Mouse (Mus musculus): Measurements from ENCODE around the gene Lce1a1. TPM values are rescaled to one million over a fixed set of nuclear protein-coding genes. Genes with fewer than 3 reads are reported as not detected.
A peak's percentile ranks its signal among the peaks of the same experiment; 100 is the strongest.

Lce1a1 gene
- polyA plus RNA-seq, 1 experiment: not detected

DNA sequence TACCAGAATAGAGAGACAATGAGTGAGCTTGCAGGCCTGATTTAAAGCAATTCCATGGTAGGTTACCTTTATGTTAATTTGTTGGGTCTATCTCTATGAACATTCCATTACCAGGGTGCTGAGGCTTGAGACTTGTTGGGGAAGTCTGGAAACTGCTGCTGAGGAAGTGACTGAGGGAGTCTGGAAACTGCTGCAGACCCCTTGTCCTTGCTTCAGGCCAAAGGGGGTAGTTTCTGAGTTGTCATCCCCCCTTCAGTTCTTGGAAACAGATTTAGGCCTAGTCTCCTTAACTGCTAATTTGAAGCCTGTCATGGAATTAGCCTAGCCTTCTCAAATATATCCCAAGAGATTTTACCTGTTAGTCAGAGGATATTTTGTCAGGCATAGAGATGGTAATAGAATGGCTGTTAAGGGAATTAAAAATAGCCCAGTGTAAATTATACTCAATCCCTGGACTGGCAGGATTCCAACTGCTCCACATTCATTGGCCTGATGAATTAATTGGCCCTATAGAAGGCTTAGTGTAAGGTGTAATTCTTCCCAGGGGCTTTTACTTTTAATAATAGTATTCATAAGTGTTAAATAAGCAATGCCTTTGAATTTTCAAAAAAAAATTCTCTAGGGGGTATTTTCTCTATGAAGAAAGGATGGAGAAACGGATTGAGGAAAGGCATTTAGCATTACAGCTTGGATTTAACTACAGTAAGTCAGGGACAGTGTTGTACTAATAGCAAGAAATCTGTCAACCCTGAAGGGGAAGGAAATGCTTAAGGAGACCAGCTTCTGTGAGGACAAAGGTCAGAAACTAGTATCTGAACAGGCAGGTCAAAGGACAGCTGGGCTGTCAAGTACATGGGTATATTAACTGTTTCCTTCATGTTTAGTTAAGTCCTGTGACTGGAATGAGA lies 10.1 kb downstream of the Lce1a1 start:
- Histone ChIP-seq H3K4me1 (ENCODE audit: control insufficient read depth, insufficient read depth, low read length) (no peaks in the 10 kb centered on the region), H3K27ac (ENCODE audit: insufficient read depth, low read length) (no peak overlapping the region), H3K4me3 (ENCODE audit: insufficient read depth, low read length) (no peak overlapping the region)
- no peak for TF ChIP-seq CTCF (IDR thresholded peaks at IDR 0.05; ENCODE audit: borderline replicate concordance, insufficient read depth, low read length)
- TF ChIP-seq POLR2A (IDR thresholded peaks at IDR 0.05; ENCODE audit: low read depth, low read length): no peak

DNA sequence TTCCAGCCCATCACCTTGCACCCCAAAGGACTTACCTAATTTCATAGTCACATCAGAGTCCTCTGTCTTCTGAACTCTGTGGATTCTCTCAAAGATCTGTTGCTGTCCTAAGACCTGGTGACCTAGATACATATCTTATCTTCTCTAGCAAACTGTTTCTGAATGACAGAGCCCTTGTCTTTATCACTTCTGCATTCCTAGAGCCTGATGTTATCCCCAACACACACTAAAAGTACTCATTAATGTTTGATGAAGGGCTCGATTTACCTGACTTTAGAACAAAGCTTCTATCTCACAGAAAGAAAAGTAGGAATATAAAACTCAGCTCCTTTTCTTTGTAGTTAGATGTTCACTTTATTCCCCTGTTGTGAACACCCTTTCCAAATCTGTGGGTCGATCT lies 26.5 kb downstream of the Lce1a1 start, which contains the start of gene Lce6a:
TSS of gene Lce6a (minus strand) at position 101 of the 400 bp plus-strand sequence.
- H3K4me1 ChIP-seq (ENCODE audit: control insufficient read depth, insufficient read depth, low read length): no peaks in the 10 kb centered on the region
- H3K4me3 ChIP-seq (ENCODE audit: insufficient read depth, low read length): no peak within 1 kb of the TSS
- no peak for TF ChIP-seq POLR2A (IDR thresholded peaks at IDR 0.05; ENCODE audit: low read depth, low read length)
- no peak for TF ChIP-seq CTCF (IDR thresholded peaks at IDR 0.05; ENCODE audit: borderline replicate concordance, insufficient read depth, low read length)
- no peak within 1 kb of the TSS for H3K27ac ChIP-seq (ENCODE audit: insufficient read depth, low read length)

DNA sequence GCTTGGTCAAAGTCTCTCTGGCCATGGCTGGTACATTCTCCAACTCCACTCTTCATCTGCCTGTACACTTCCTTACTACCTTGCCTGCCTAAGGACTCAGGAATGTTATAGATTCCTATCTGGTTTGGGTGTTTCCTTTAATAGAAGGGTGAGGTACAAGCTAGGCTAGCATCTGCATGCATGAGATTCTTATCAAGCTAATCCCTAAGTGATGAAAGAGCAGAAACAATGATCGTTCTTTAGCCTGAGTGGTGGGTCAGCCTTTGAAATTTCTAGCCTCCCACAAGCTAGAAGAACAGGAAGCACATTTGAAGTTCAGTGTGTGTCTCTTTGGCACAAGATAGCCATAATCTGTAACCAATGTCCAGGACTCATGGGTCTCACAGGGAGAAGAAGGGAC lies 38.3 kb downstream of the Lce1a1 start:
- TF ChIP-seq POLR2A (IDR thresholded peaks at IDR 0.05; ENCODE audit: low read depth, low read length): no peak
- Histone ChIP-seq H3K27ac (ENCODE audit: insufficient read depth, low read length) (peak overlapping the region; percentile 18; the same call in 1 of the 2 replicates), H3K4me3 (ENCODE audit: insufficient read depth, low read length) (no peak overlapping the region), H3K4me1 (ENCODE audit: control insufficient read depth, insufficient read depth, low read length) (no peaks in the 10 kb centered on the region; the same call in 1 of the 2 replicates)

DNA sequence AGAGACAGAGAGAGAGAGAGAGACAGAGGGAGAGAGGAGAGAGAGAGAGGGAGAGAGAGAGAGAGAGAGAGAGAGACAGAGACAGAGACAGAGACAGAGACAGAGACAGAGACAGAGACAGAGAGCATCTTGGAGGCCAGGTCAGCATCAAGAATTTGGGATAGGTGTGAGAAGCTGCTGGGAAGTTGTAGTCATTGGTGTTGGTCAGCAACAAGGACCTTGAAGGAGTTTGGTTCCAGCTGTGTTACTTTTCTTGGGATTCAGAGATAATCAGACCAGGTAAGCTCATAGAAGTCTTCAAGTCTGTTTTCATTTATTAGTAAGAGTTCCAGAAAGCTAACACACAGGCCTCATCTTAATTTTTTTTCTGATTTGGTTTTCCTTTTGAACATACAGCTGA lies 40.7 kb downstream of the Lce1a1 start, which contains the start of gene 2210017I01Rik:
TSS of gene 2210017I01Rik (minus strand) at position 101 of the 400 bp plus-strand sequence.
- Histone ChIP-seq H3K27ac (ENCODE audit: insufficient read depth, low read length) (no peak within 1 kb of the TSS), H3K4me3 (ENCODE audit: insufficient read depth, low read length) (no peak within 1 kb of the TSS), H3K4me1 (ENCODE audit: control insufficient read depth, insufficient read depth, low read length) (no peaks in the 10 kb centered on the region; the same call in 1 of the 2 replicates)
- TF ChIP-seq CTCF (IDR thresholded peaks at IDR 0.05; ENCODE audit: borderline replicate concordance, insufficient read depth, low read length) (no peak), POLR2A (IDR thresholded peaks at IDR 0.05; ENCODE audit: low read depth, low read length) (no peak)

DNA sequence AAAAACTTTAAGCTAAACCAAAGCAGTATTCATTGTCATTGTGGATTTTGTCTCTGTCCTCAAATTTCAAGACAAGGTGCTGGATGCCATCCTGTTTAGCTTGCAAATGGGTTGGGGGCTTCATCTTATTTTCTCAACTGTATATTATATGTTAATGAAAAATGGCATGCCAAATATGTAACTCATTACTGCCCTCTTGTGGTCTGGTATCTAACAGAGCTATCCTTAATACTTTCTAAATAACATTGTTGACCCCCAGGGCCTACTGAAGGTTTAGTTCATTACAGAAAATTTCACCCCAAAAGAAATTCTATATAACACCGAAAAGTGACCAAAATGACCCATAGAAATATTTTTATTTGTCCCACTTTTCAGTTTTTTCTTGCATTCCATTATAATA lies 45.9 kb downstream of the Lce1a1 start:
- Histone ChIP-seq H3K4me3 (ENCODE audit: insufficient read depth, low read length) (no peak overlapping the region), H3K27ac (ENCODE audit: insufficient read depth, low read length) (no peak overlapping the region), H3K4me1 (ENCODE audit: control insufficient read depth, insufficient read depth, low read length) (no peaks in the 10 kb centered on the region)
- TF ChIP-seq POLR2A (IDR thresholded peaks at IDR 0.05; ENCODE audit: low read depth, low read length) (no peak), CTCF (IDR thresholded peaks at IDR 0.05; ENCODE audit: borderline replicate concordance, insufficient read depth, low read length) (no peak)

DNA sequence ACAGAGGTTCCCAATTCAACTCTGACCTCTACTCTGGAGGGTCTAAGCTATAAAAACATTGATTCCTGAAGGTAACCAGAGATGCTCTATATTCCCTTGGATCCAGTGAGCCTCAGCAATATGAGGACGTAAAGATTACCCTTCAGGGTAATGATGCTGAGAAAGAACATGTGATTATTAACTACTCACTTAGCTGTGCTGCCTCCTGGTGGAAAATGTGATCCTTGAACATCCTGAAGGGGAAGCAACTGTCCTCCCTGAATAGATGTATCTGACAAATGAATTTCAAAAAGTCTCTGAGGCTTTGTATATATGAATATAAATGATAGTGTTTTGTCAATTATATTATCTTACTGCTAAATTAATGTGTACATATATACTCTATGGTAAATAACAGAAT lies 47.7 kb downstream of the Lce1a1 start:
- Histone ChIP-seq H3K4me3 (ENCODE audit: insufficient read depth, low read length) (no peak overlapping the region), H3K27ac (ENCODE audit: insufficient read depth, low read length) (no peak overlapping the region), H3K4me1 (ENCODE audit: control insufficient read depth, insufficient read depth, low read length) (no peaks in the 10 kb centered on the region)
- TF ChIP-seq CTCF (IDR thresholded peaks at IDR 0.05; ENCODE audit: borderline replicate concordance, insufficient read depth, low read length): no peak
- no peak for TF ChIP-seq POLR2A (IDR thresholded peaks at IDR 0.05; ENCODE audit: low read depth, low read length)

DNA sequence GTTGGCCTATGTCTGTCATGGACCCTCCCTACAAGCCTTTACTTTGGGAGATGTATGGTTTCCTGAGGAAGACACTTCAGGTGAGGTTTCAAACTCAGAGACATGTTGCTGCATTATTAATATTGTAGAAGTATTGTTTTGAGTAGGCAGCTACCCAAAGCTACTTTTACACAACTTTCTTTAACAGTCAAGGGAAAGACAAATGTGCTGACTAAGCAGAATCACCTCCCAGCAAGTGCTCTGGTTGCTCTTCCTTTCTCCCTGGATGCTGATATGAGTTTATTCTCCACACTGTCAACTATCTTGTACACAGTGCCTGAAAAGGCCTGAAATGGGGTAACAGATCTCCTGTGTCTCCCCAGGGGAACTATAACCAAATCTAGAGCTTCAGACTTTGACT lies 48.1 kb downstream of the Lce1a1 start:
- H3K4me1 ChIP-seq (ENCODE audit: control insufficient read depth, insufficient read depth, low read length): no peaks in the 10 kb centered on the region
- no peak overlapping the region for H3K4me3 ChIP-seq (ENCODE audit: insufficient read depth, low read length)
- TF ChIP-seq POLR2A (IDR thresholded peaks at IDR 0.05; ENCODE audit: low read depth, low read length) (no peak), CTCF (IDR thresholded peaks at IDR 0.05; ENCODE audit: borderline replicate concordance, insufficient read depth, low read length) (no peak)
- H3K27ac ChIP-seq (ENCODE audit: insufficient read depth, low read length): no peak overlapping the region

DNA sequence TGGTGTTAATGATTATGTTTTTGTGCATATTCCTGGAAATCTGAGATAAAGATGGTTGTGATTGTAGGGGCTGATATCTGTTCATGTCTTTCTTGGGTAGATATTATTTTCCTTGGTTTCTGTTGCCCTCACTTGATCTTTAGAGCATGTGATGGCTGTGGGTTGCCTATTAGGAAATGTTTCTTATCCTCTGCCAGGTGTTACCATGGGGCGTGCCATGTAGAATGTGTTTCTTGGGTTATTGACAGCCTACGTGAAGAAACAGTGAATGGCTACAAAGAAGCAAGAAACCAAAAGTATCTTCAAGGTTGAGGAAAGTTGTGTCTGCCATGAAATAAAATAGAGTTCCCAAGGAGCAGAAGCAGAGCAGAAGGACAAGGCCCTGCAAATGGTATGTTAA lies 49.7 kb downstream of the Lce1a1 start:
- Histone ChIP-seq H3K27ac (ENCODE audit: insufficient read depth, low read length) (no peak overlapping the region), H3K4me1 (ENCODE audit: control insufficient read depth, insufficient read depth, low read length) (no peaks in the 10 kb centered on the region), H3K4me3 (ENCODE audit: insufficient read depth, low read length) (no peak overlapping the region)
- TF ChIP-seq POLR2A (IDR thresholded peaks at IDR 0.05; ENCODE audit: low read depth, low read length) (no peak), CTCF (IDR thresholded peaks at IDR 0.05; ENCODE audit: borderline replicate concordance, insufficient read depth, low read length) (no peak)

Other genes with a start within 250 kb of the Lce1a1 start
- gene Sprr2i, start 240.3 kb downstream of the Lce1a1 start, polyA plus RNA-seq (2011; ENCODE audit: insufficient read length, low read depth, missing spikeins): not detected in 2 replicates
- not detected in 2 replicates for gene Sprr2j-ps, start 230.2 kb downstream of the Lce1a1 start, polyA plus RNA-seq (2011; ENCODE audit: insufficient read length, low read depth, missing spikeins)
- gene Gm9774, start 218.9 kb downstream of the Lce1a1 start, polyA plus RNA-seq (2011; ENCODE audit: insufficient read length, low read depth, missing spikeins): 25.6 and 29.8 TPM in 2 replicates
- gene Sprr2k, start 215.7 kb downstream of the Lce1a1 start, polyA plus RNA-seq (2011; ENCODE audit: insufficient read length, low read depth, missing spikeins): 13.2 and 40.5 TPM in 2 replicates
- gene Sprr1b, start 209.5 kb downstream of the Lce1a1 start, polyA plus RNA-seq (2011; ENCODE audit: insufficient read length, low read depth, missing spikeins): not detected in 2 replicates
- 0.42 TPM in 1 of 2 replicates, not detected in the other for gene Sprr3, start 189.6 kb downstream of the Lce1a1 start, polyA plus RNA-seq (2011; ENCODE audit: insufficient read length, low read depth, missing spikeins)
- gene Sprr1a, start 162.4 kb downstream of the Lce1a1 start, polyA plus RNA-seq (2011; ENCODE audit: insufficient read length, low read depth, missing spikeins): 1.7 TPM in 1 of 2 replicates, not detected in the other
- gene Sprr4, start 147.8 kb downstream of the Lce1a1 start, polyA plus RNA-seq (2011; ENCODE audit: insufficient read length, low read depth, missing spikeins): not detected in 2 replicates
- gene 2310046K23Rik, start 113.8 kb downstream of the Lce1a1 start, polyA plus RNA-seq (2011; ENCODE audit: insufficient read length, low read depth, missing spikeins): not detected in 2 replicates
- 0.25 TPM in 1 of 2 replicates, not detected in the other for gene Ivl, start 74.6 kb downstream of the Lce1a1 start, polyA plus RNA-seq (2011; ENCODE audit: insufficient read length, low read depth, missing spikeins)
- gene Smcp, start 59.3 kb downstream of the Lce1a1 start, polyA plus RNA-seq (2011; ENCODE audit: insufficient read length, low read depth, missing spikeins): not detected in 2 replicates
- not detected in 2 replicates for gene 2210017I01Rik, start 40.8 kb downstream of the Lce1a1 start, polyA plus RNA-seq (2011; ENCODE audit: insufficient read length, low read depth, missing spikeins)
- gene Lce6a, start 26.6 kb downstream of the Lce1a1 start, polyA plus RNA-seq (2011; ENCODE audit: insufficient read length, low read depth, missing spikeins): not detected in 2 replicates
- not detected in 2 replicates for gene Lce1b, start 8.6 kb upstream of the Lce1a1 start, polyA plus RNA-seq (2011; ENCODE audit: insufficient read length, low read depth, missing spikeins)
- not detected in 2 replicates for gene Lce1a2, start 22.0 kb upstream of the Lce1a1 start, polyA plus RNA-seq (2011; ENCODE audit: insufficient read length, low read depth, missing spikeins)
- gene Lce1c, start 30.9 kb upstream of the Lce1a1 start, polyA plus RNA-seq (2011; ENCODE audit: insufficient read length, low read depth, missing spikeins): not detected in 2 replicates
- not detected in 2 replicates for gene Lce1d, start 38.9 kb upstream of the Lce1a1 start, polyA plus RNA-seq (2011; ENCODE audit: insufficient read length, low read depth, missing spikeins)
- not detected in 2 replicates for gene Lce1e, start 60.8 kb upstream of the Lce1a1 start, polyA plus RNA-seq (2011; ENCODE audit: insufficient read length, low read depth, missing spikeins)
- not detected in 2 replicates for gene Lce1f, start 72.0 kb upstream of the Lce1a1 start, polyA plus RNA-seq (2011; ENCODE audit: insufficient read length, low read depth, missing spikeins)
- not detected in 2 replicates for gene Gm38119, start 90.8 kb upstream of the Lce1a1 start, polyA plus RNA-seq (2011; ENCODE audit: insufficient read length, low read depth, missing spikeins)
- gene Lce1g, start 104.0 kb upstream of the Lce1a1 start, polyA plus RNA-seq (2011; ENCODE audit: insufficient read length, low read depth, missing spikeins): not detected in 2 replicates
- gene Lce1h, start 116.8 kb upstream of the Lce1a1 start, polyA plus RNA-seq (2011; ENCODE audit: insufficient read length, low read depth, missing spikeins): not detected in 2 replicates
- not detected in 2 replicates for gene Lce1i, start 130.6 kb upstream of the Lce1a1 start, polyA plus RNA-seq (2011; ENCODE audit: insufficient read length, low read depth, missing spikeins)
- gene Lce1j, start 142.2 kb upstream of the Lce1a1 start, polyA plus RNA-seq (2011; ENCODE audit: insufficient read length, low read depth, missing spikeins): not detected in 2 replicates
- gene Lce1k, start 159.6 kb upstream of the Lce1a1 start, polyA plus RNA-seq (2011; ENCODE audit: insufficient read length, low read depth, missing spikeins): not detected in 2 replicates
- gene Kprp, start 178.9 kb upstream of the Lce1a1 start, polyA plus RNA-seq (2011; ENCODE audit: insufficient read length, low read depth, missing spikeins): not detected in 2 replicates
- gene Lce1l, start 203.0 kb upstream of the Lce1a1 start, polyA plus RNA-seq (2011; ENCODE audit: insufficient read length, low read depth, missing spikeins): not detected in 2 replicates
- not detected in 2 replicates for gene 2310050C09Rik, start 221.9 kb upstream of the Lce1a1 start, polyA plus RNA-seq (2011; ENCODE audit: insufficient read length, low read depth, missing spikeins)

All from embryonic fibroblast, embryonic 13.5 days (primary cell).